Mouse (Mus musculus): ENCODE measurements at regions not wholly inside any gene's neighbourhood (a gene's known extent, or its start where the extent isn't known, plus 50 kb on each side); places are given as distances from the start of the nearest gene placed in this dataset.

GRCm38 (mm10) chr14:40224331-40224730, 668.7 kb downstream of the Sh2d4b start:
- no peaks in the 10 kb centered on the region for H3K36me3 ChIP-seq (ENCODE audit: control insufficient read depth, insufficient read depth, low read length, poor library complexity, severe bottlenecking)
- in situ Hi-C loops (cut with MboI; ENCODE audit: low sequenced_read_pairs in 2 of 2, unreplicated experiment in 2 of 2) = no loop called here
- no peak overlapping the region for H3K9ac ChIP-seq (ENCODE audit: insufficient read depth, low read depth, low read length, poor library complexity, severe bottlenecking)
- no peak overlapping the region for H3K4me3 ChIP-seq (ENCODE audit: insufficient read depth in 1 of 2, low read depth in 1 of 2, low read length in 2 of 2, poor library complexity in 1 of 2, severe bottlenecking in 1 of 2)
- TF ChIP-seq CHD2 (IDR thresholded peaks at IDR 0.05; ENCODE audit: low read depth, low read length) (no peak), ZNF384 (IDR thresholded peaks at IDR 0.05; ENCODE audit: low read depth, low read length) (no peak), MAFK (IDR thresholded peaks at IDR 0.05; ENCODE audit: insufficient read depth, low read depth, low read length) (no peak), ZC3H11A (IDR thresholded peaks at IDR 0.05; ENCODE audit: borderline replicate concordance, low read depth, low read length) (no peak), HCFC1 (IDR thresholded peaks at IDR 0.05; ENCODE audit: borderline replicate concordance, insufficient read depth, low read length) (no peak)
- no peak for DNase-seq (ENCODE audit: low read depth, low spot score)
- H3K4me1 ChIP-seq (ENCODE audit: control insufficient read depth in 2 of 2, insufficient read depth in 2 of 2, low read length in 2 of 2, poor library complexity in 1 of 2) = no peaks in the 10 kb centered on the region
- H3K9me3 ChIP-seq (ENCODE audit: control insufficient read depth, insufficient read depth, low read depth, low read length) = no peaks in the 10 kb centered on the region
- no peak overlapping the region for H3K27ac ChIP-seq (ENCODE audit: insufficient read depth, low read depth, low read length, poor library complexity, severe bottlenecking)
